Mouse (Mus musculus): ENCODE measurements around the gene Sec24c. TPM values are rescaled to one million over a fixed set of nuclear protein-coding genes. Genes with fewer than 3 reads are reported as not detected.
"Not testable (repeated sequence)": the region's sequence is repeated elsewhere in the genome, so short reads cannot be mapped to it uniquely, and the experiment has no call there.

Gene Sec24c
- total RNA-seq, 2 experiments from 2014 or later, result 108 to 109 TPM

GRCm38 (mm10) chr14:20695761-20696520 lies 21.8 kb downstream of the Sec24c start:
- DNase-seq (ENCODE audit: low spot score in 2 of 2), result peak in 1 of 2 experiments; percentile 16

- peak; percentile 49 to 70 for DNase-seq (ENCODE audit: low spot score in 2 of 2)
These were observed 22.9 kb downstream of the Sec24c start for GRCm38 (mm10) chr14:20696986-20697385.

- no peak for DNase-seq (ENCODE audit: low spot score in 2 of 2)
These were observed 24.4 kb downstream of the Sec24c start for GRCm38 (mm10) chr14:20698515-20698914.

- DNase-seq (ENCODE audit: low spot score in 2 of 2), result no peak
These were observed 26.3 kb downstream of the Sec24c start for GRCm38 (mm10) chr14:20700362-20700761.

- no peak for DNase-seq (ENCODE audit: low spot score in 2 of 2)
These were observed 27.4 kb downstream of the Sec24c start for GRCm38 (mm10) chr14:20701554-20701953.

GRCm38 (mm10) chr14:20702096-20702740 lies 28.1 kb downstream of the Sec24c start:
- no peak for DNase-seq (ENCODE audit: low spot score in 2 of 2)

GRCm38 (mm10) chr14:20702741-20703381 lies 28.8 kb downstream of the Sec24c start, which contains the start of gene Chchd1:
Gene Chchd1 (plus strand): TSS chr14:20703006.
- peak; percentile 94 to 95 for DNase-seq (ENCODE audit: low spot score in 2 of 2)

GRCm38 (mm10) chr14:20703461-20703860 lies 29.4 kb downstream of the Sec24c start:
- not testable (repeated sequence) for DNase-seq (ENCODE audit: low spot score in 2 of 2)

GRCm38 (mm10) chr14:20707201-20708190 lies 33.4 kb downstream of the Sec24c start, which contains the start of gene Zswim8:
Gene Zswim8 (plus strand): TSS chr14:20707552.
- DNase-seq (ENCODE audit: low spot score in 2 of 2), result peak; percentile 87 to 90

- no peak for DNase-seq (ENCODE audit: low spot score in 2 of 2)
These were observed 34.1 kb downstream of the Sec24c start for GRCm38 (mm10) chr14:20708239-20708638.

- no peak for DNase-seq (ENCODE audit: low spot score in 2 of 2)
These were observed 39.7 kb downstream of the Sec24c start for GRCm38 (mm10) chr14:20713832-20714231.

GRCm38 (mm10) chr14:20718443-20718842 lies 44.3 kb downstream of the Sec24c start:
- no peak for DNase-seq (ENCODE audit: low spot score in 2 of 2)

GRCm38 (mm10) chr14:20719767-20720166 lies 45.7 kb downstream of the Sec24c start:
- DNase-seq (ENCODE audit: low spot score in 2 of 2), result no peak

GRCm38 (mm10) chr14:20721371-20721770 lies 47.3 kb downstream of the Sec24c start:
- DNase-seq (ENCODE audit: low spot score in 2 of 2), result no peak

- DNase-seq (ENCODE audit: low spot score in 2 of 2), result no peak
These were observed 48.9 kb downstream of the Sec24c start for GRCm38 (mm10) chr14:20723006-20723405.

- DNase-seq (ENCODE audit: low spot score in 2 of 2), result peak; percentile 79 to 82
These were observed 49.9 kb downstream of the Sec24c start for GRCm38 (mm10) chr14:20724043-20724442.

- no peak for DNase-seq (ENCODE audit: low spot score in 2 of 2)
These were observed 51.7 kb downstream of the Sec24c start for GRCm38 (mm10) chr14:20725660-20726339.

- no peak for DNase-seq (ENCODE audit: low spot score in 2 of 2)
These were observed 55.8 kb downstream of the Sec24c start for GRCm38 (mm10) chr14:20729871-20730270.

- DNase-seq (ENCODE audit: low spot score in 2 of 2), result no peak
These were observed 56.9 kb downstream of the Sec24c start for GRCm38 (mm10) chr14:20730853-20731602.
